Mouse (Mus musculus): Measurements from ENCODE around the gene Olfr237-ps1.
"Not testable (repeated sequence)": the region's sequence is repeated elsewhere in the genome, so short reads cannot be mapped to it uniquely, and the experiment has no call there.

Olfr237-ps1 gene

GRCm38 (mm10) chr6:43146267-43146666 is at the start of gene Olfr237-ps1:
TSS of gene Olfr237-ps1 (plus strand) at chr6:43146567.
- DNase-seq (ENCODE audit: low spot score) = not testable (repeated sequence)

GRCm38 (mm10) chr6:43106069-43106468 is 40.3 kb upstream of the Olfr237-ps1 start, which contains the start of gene Olfr441:
TSS of gene Olfr441 (plus strand) at chr6:43106369.
- not testable (repeated sequence) for DNase-seq (ENCODE audit: low spot score)

- DNase-seq (ENCODE audit: low spot score) = no peak
Observed at GRCm38 (mm10) chr6:43159502-43159901, 13.1 kb downstream of the Olfr237-ps1 start.

- no peak for DNase-seq (ENCODE audit: low spot score)
Observed at GRCm38 (mm10) chr6:43162982-43163381, 16.6 kb downstream of the Olfr237-ps1 start, which contains the start of gene Olfr437. TSS of gene Olfr437 (plus strand) at chr6:43163282.

GRCm38 (mm10) chr6:43167246-43167645 is 20.9 kb downstream of the Olfr237-ps1 start:
- DNase-seq (ENCODE audit: low spot score) = no peak

- no peak for DNase-seq (ENCODE audit: low spot score)
Observed at GRCm38 (mm10) chr6:43171840-43172239, 25.5 kb downstream of the Olfr237-ps1 start, which contains the start of gene Olfr13. TSS of gene Olfr13 (plus strand) at chr6:43172140.

GRCm38 (mm10) chr6:43178129-43178528 is 31.8 kb downstream of the Olfr237-ps1 start:
- no peak for DNase-seq (ENCODE audit: low spot score)

GRCm38 (mm10) chr6:43178584-43179501 is 32.5 kb downstream of the Olfr237-ps1 start:
- no peak for DNase-seq (ENCODE audit: low spot score)

GRCm38 (mm10) chr6:43190986-43191385 is 44.6 kb downstream of the Olfr237-ps1 start:
- no peak for DNase-seq (ENCODE audit: low spot score)

GRCm38 (mm10) chr6:43196781-43197180 is 50.4 kb downstream of the Olfr237-ps1 start, which contains the start of gene Olfr435:
TSS of gene Olfr435 (plus strand) at chr6:43197146.
- no peak for DNase-seq (ENCODE audit: low spot score)

- no peak for DNase-seq (ENCODE audit: low spot score)
Observed at GRCm38 (mm10) chr6:43198094-43198493, 51.7 kb downstream of the Olfr237-ps1 start.

GRCm38 (mm10) chr6:43202786-43203185 is 56.4 kb downstream of the Olfr237-ps1 start:
- DNase-seq (ENCODE audit: low spot score) = no peak

- DNase-seq (ENCODE audit: low spot score) = no peak
Observed at GRCm38 (mm10) chr6:43205355-43205754, 59.0 kb downstream of the Olfr237-ps1 start.

All from left cerebral cortex, adult 11 months (tissue).